In the genomic region with DNA sequence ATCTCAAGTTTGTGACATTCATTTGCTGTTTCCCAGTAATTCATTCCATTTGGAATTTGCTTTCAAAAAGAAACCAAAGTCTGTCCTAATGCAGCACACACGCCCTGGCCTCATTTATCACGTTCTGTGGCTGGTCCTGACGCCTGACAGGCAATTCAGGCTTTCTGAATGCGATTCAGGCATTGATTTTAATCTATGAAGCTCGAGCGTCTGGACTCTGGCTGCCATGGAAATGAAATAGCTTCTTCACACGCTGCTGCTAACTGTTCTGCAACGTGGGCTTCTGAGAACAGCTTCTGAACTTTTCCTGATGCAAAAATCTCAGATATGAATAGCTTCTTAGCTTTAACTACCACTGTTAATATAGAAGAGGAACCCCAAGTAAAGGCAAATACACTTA, we compare ENCODE assay signal across 15 mouse cellular contexts.
DNase-seq lines count a peak whose midpoint lies in the region; ATAC-seq and TF ChIP-seq lines count a peak whose summit lies in the region.
"Had no signal": no experiment of that assay in that cellular context is flagged by ENCODE, and none has a peak within 500 bp of the region (broad histone marks: within the 10 kb centered on the region; RNA-seq: fewer than 3 reads in every experiment).

No protein-coding gene starts in this region.

- TF ChIP-seq CTCF in midbrain, postnatal 0 days (IDR thresholded peaks at IDR 0.05) = no peak

- no peak overlapping the region; the same call in 1 of the 2 replicates for H3K27ac ChIP-seq in heart, embryonic 10.5 days
- H3K27ac ChIP-seq in midbrain, embryonic 13.5 days = 0 out of 2 replicates have a peak overlapping the region, but pooled peaks have one; percentile 20
- no peak overlapping the region for H3K27ac ChIP-seq in midbrain, embryonic 10.5 days (replicated peaks)
- H3K27ac ChIP-seq in hindbrain, embryonic 10.5 days = no peak overlapping the region
- H3K27ac ChIP-seq in midbrain, postnatal 0 days (ENCODE audit: low read depth, low read length) = no peak overlapping the region
- H3K27ac ChIP-seq: liver, embryonic 15.5 days; neural tube, embryonic 15.5 days had no signal

- WGBS in heart, embryonic 10.5 days = 32% methylated on average over 8 of the region's 8 CpGs
- 16% methylated on average over 8 of the region's 8 CpGs for WGBS in midbrain, embryonic 13.5 days
- 52% methylated on average over 8 of the region's 8 CpGs for WGBS in midbrain, embryonic 10.5 days
- WGBS in hindbrain, embryonic 10.5 days = 43% methylated on average over 8 of the region's 8 CpGs
- 15% methylated on average over 8 of the region's 8 CpGs for WGBS in midbrain, postnatal 0 days

- H3K4me1 ChIP-seq in heart, embryonic 10.5 days = peaks cover 19% of the 10 kb centered on the region
- H3K4me1 ChIP-seq in midbrain, embryonic 13.5 days (replicated peaks) = peaks cover 29% of the 10 kb centered on the region
- H3K4me1 ChIP-seq in midbrain, embryonic 10.5 days = peaks cover 27% of the 10 kb centered on the region
- H3K4me1 ChIP-seq in hindbrain, embryonic 10.5 days (replicated peaks) = peaks cover 27% of the 10 kb centered on the region
- peaks cover 8% of the 10 kb centered on the region; the same call in 1 of the 2 replicates for H3K4me1 ChIP-seq in midbrain, postnatal 0 days (ENCODE audit: insufficient read depth, low read length)
- H3K4me1 ChIP-seq: liver, embryonic 15.5 days had no signal

- no peaks in the 10 kb centered on the region for H3K36me3 ChIP-seq in heart, embryonic 10.5 days
- no peaks in the 10 kb centered on the region for H3K36me3 ChIP-seq in midbrain, embryonic 13.5 days
- no peaks in the 10 kb centered on the region for H3K36me3 ChIP-seq in midbrain, embryonic 10.5 days
- H3K36me3 ChIP-seq in hindbrain, embryonic 10.5 days = no peaks in the 10 kb centered on the region
- no peaks in the 10 kb centered on the region for H3K36me3 ChIP-seq in midbrain, postnatal 0 days (ENCODE audit: insufficient read depth, low read length)
- H3K36me3 ChIP-seq: kidney, embryonic 15.5 days; liver, embryonic 15.5 days; neural tube, embryonic 15.5 days had no signal

- H3K9ac ChIP-seq in midbrain, embryonic 13.5 days (replicated peaks) = no peak overlapping the region
- H3K9ac ChIP-seq in midbrain, postnatal 0 days (replicated peaks; ENCODE audit: low read length, poor library complexity, severe bottlenecking) = no peak overlapping the region
- H3K9ac ChIP-seq: kidney, embryonic 15.5 days; liver, embryonic 15.5 days; neural tube, embryonic 15.5 days had no signal

- H3K4me2 ChIP-seq in midbrain, embryonic 13.5 days (replicated peaks) = no peak overlapping the region
- H3K4me2 ChIP-seq in midbrain, postnatal 0 days (ENCODE audit: low read depth, low read length, poor library complexity, severe bottlenecking) = no peak overlapping the region
- H3K4me2 ChIP-seq: heart, embryonic 11.5 days; liver, embryonic 15.5 days; neural tube, embryonic 15.5 days had no signal

- DNase-seq in heart, embryonic 10.5 days (ENCODE audit: low spot score) = peak; percentile 51
- DNase-seq in heart, adult 8-10 months (ENCODE audit: low spot score) = no peak
- DNase-seq in midbrain, embryonic 10.5 days (ENCODE audit: low spot score) = no peak
- peak; percentile 13 for DNase-seq in hindbrain, embryonic 10.5 days (ENCODE audit: low spot score)
- DNase-seq in midbrain, postnatal 0 days (ENCODE audit: low spot score) = peak; percentile 55
- no peak for DNase-seq in urinary bladder, postnatal 4 days (ENCODE audit: low spot score in 2 of 2)
- DNase-seq: adrenal gland, postnatal 25 days; cerebellum, postnatal 36 days had no signal

- no peaks in the 10 kb centered on the region for H3K9me3 ChIP-seq in heart, embryonic 10.5 days
- H3K9me3 ChIP-seq in midbrain, embryonic 13.5 days = no peaks in the 10 kb centered on the region
- no peaks in the 10 kb centered on the region for H3K9me3 ChIP-seq in midbrain, embryonic 10.5 days (replicated peaks)
- H3K9me3 ChIP-seq in hindbrain, embryonic 10.5 days = no peaks in the 10 kb centered on the region
- H3K9me3 ChIP-seq in midbrain, postnatal 0 days (ENCODE audit: low read length) = no peaks in the 10 kb centered on the region
- H3K9me3 ChIP-seq: kidney, embryonic 15.5 days; liver, embryonic 15.5 days; neural tube, embryonic 15.5 days had no signal

- no peaks in the 10 kb centered on the region for H3K27me3 ChIP-seq in heart, embryonic 10.5 days (ENCODE audit: insufficient read depth, poor library complexity, severe bottlenecking)
- H3K27me3 ChIP-seq in midbrain, embryonic 13.5 days = no peaks in the 10 kb centered on the region
- no peaks in the 10 kb centered on the region for H3K27me3 ChIP-seq in midbrain, embryonic 10.5 days (ENCODE audit: low read depth, poor library complexity, severe bottlenecking)
- H3K27me3 ChIP-seq in hindbrain, embryonic 10.5 days (ENCODE audit: insufficient read depth, poor library complexity, severe bottlenecking) = no peaks in the 10 kb centered on the region
- no peaks in the 10 kb centered on the region for H3K27me3 ChIP-seq in midbrain, postnatal 0 days (ENCODE audit: insufficient read depth, low read length)
- H3K27me3 ChIP-seq: kidney, embryonic 15.5 days; liver, embryonic 15.5 days; neural tube, embryonic 15.5 days had no signal

- no peak overlapping the region for H3K4me3 ChIP-seq in heart, embryonic 10.5 days
- no peak overlapping the region for H3K4me3 ChIP-seq in midbrain, embryonic 13.5 days (replicated peaks)
- no peak overlapping the region for H3K4me3 ChIP-seq in midbrain, embryonic 10.5 days
- H3K4me3 ChIP-seq in hindbrain, embryonic 10.5 days = no peak overlapping the region
- H3K4me3 ChIP-seq in midbrain, postnatal 0 days (ENCODE audit: low read depth, low read length) = no peak overlapping the region
- H3K4me3 ChIP-seq: kidney, embryonic 15.5 days; liver, embryonic 15.5 days; neural tube, embryonic 15.5 days had no signal

- no peak for ATAC-seq in midbrain, embryonic 13.5 days
- no peak for ATAC-seq in midbrain, postnatal 0 days (ENCODE audit: low FRiP score)
- no peak for ATAC-seq in erythroblast, adult 5-6 weeks (replicated peaks; ENCODE audit: low FRiP score, poor library complexity, severe bottlenecking)
- ATAC-seq: inflammation-experienced regulatory T-cells, adult 6 months had no signal

Comparison
In these comparisons a context has a peak if more than half of its experiments do, and no peak if none do; other contexts are left out.
1. DNase-seq: peak in heart, embryonic 10.5 days (single experiment), hindbrain, embryonic 10.5 days (single experiment) and midbrain, postnatal 0 days (single experiment); none in heart, adult 8-10 months (single experiment), midbrain, embryonic 10.5 days (single experiment) and urinary bladder, postnatal 4 days (0 of 2).